In the genomic region with DNA sequence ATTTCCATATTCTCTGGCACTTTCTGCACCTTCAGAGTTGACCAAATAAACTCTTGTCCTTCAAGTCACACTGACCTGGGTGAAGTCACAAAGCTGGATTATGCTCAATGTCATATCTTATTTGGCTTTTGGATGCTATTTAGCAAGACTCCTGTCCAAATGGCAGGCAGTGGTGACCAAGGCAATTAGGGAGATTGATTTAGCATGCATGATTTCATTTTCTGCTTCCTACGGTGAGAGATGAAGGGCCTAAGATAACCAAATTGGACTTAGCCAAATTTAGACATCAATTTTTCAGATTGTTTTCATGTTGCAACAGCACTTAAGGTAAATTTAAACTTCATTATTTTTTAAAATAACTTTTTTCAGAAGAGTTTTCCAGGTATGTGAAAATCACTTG, we compare ENCODE assay signal across 19 mouse cellular contexts.
A peak's percentile ranks its signal among the peaks of the same experiment; 100 is the strongest.
DNase-seq lines count a peak whose midpoint lies in the region; ATAC-seq and TF ChIP-seq lines count a peak whose summit lies in the region.
"Had no signal": no experiment of that assay in that cellular context is flagged by ENCODE, and none has a peak within 500 bp of the region (broad histone marks: within the 10 kb centered on the region; RNA-seq: fewer than 3 reads in every experiment).

No protein-coding gene starts in this region.

- no peaks in the 10 kb centered on the region for H3K36me3 ChIP-seq in hindbrain, postnatal 0 days (ENCODE audit: insufficient read depth, low read length)
- H3K36me3 ChIP-seq in hindbrain, embryonic 10.5 days = no peaks in the 10 kb centered on the region
- H3K36me3 ChIP-seq: embryonic facial prominence, embryonic 12.5 days; forebrain, embryonic 15.5 days had no signal

- no peak overlapping the region for H3K4me3 ChIP-seq in hindbrain, postnatal 0 days (ENCODE audit: low read length)
- H3K4me3 ChIP-seq in hindbrain, embryonic 10.5 days = no peak overlapping the region
- H3K4me3 ChIP-seq: embryonic facial prominence, embryonic 12.5 days; forebrain, embryonic 13.5 days; forebrain, embryonic 15.5 days had no signal

- H3K27ac ChIP-seq in hindbrain, postnatal 0 days = no peak overlapping the region
- no peak overlapping the region for H3K27ac ChIP-seq in hindbrain, embryonic 10.5 days
- H3K27ac ChIP-seq: embryonic facial prominence, embryonic 12.5 days; forebrain, embryonic 13.5 days had no signal

- H3K4me1 ChIP-seq in hindbrain, postnatal 0 days (ENCODE audit: insufficient read depth, low read length) = no peaks in the 10 kb centered on the region; the same call in 1 of the 2 replicates
- H3K4me1 ChIP-seq in hindbrain, embryonic 10.5 days (replicated peaks) = peaks cover 16% of the 10 kb centered on the region; the same call in 1 of the 2 replicates
- H3K4me1 ChIP-seq: forebrain, embryonic 13.5 days had no signal

- no peak for TF ChIP-seq CTCF in hindbrain, postnatal 0 days (IDR thresholded peaks at IDR 0.05; ENCODE audit: low read depth)

- no peaks in the 10 kb centered on the region for H3K27me3 ChIP-seq in hindbrain, postnatal 0 days (ENCODE audit: insufficient read depth, low read length)
- peaks cover 11% of the 10 kb centered on the region; the same call in 1 of the 2 replicates for H3K27me3 ChIP-seq in hindbrain, embryonic 10.5 days (ENCODE audit: insufficient read depth, poor library complexity, severe bottlenecking)
- H3K27me3 ChIP-seq: forebrain, embryonic 15.5 days had no signal

- no peak for ATAC-seq in hindbrain, postnatal 0 days
- ATAC-seq: activated CD4-positive, CD25-positive, alpha-beta regulatory T cell, adult 4 months had no signal

- H3K9ac ChIP-seq in hindbrain, postnatal 0 days (replicated peaks; ENCODE audit: low read length) = no peak overlapping the region
- H3K9ac ChIP-seq: embryonic facial prominence, embryonic 12.5 days; forebrain, embryonic 13.5 days; forebrain, embryonic 15.5 days; forebrain, postnatal 0 days had no signal

- intact Hi-C loops in left cerebral cortex, postnatal 4 days (cut with DNase I) = loop anchor here (10.0 kb wide), 2 partner anchors 379 to 989 kb away; no protein-coding TSS in a partner anchor
- intact Hi-C loops in left cerebral cortex, postnatal 36 days (cut with DNase I) = loop anchor here (10.0 kb wide), 1 partner anchor 299 kb away; no protein-coding TSS in a partner anchor

- peak; percentile 13 to 41 for DNase-seq in cerebellum, postnatal 14 days
- DNase-seq in cerebellum, adult 11 months = no peak
- DNase-seq in hindbrain, postnatal 0 days (ENCODE audit: low spot score) = peak; percentile 44
- no peak for DNase-seq in hindbrain, embryonic 10.5 days (ENCODE audit: low spot score)
- DNase-seq in left cerebral cortex, postnatal 4 days = peak; percentile 16
- DNase-seq in left cerebral cortex, postnatal 36 days (ENCODE audit: low spot score in 2 of 2) = no peak
- peak; percentile 66 for DNase-seq in Muller cell, postnatal 12 days (ENCODE audit: inconsistent ontology term)
- no peak for DNase-seq in thymus, postnatal 25 days
- DNase-seq: adrenal gland, adult 8-10 months; adrenal gland, postnatal 14 days; adrenal gland, postnatal 36 days; cerebellum, adult 18-20 months; cerebellum, adult 8-10 months; cerebellum, adult 9-11 months; forebrain, postnatal 0 days had no signal

- WGBS in hindbrain, postnatal 0 days = 62% methylated on average over 1 of the region's 1 CpGs
- 82% methylated on average over 1 of the region's 1 CpGs for WGBS in hindbrain, embryonic 10.5 days

- no peak overlapping the region for H3K4me2 ChIP-seq in hindbrain, postnatal 0 days (ENCODE audit: low read depth, low read length)
- H3K4me2 ChIP-seq: forebrain, embryonic 13.5 days; forebrain, embryonic 15.5 days had no signal

- H3K9me3 ChIP-seq in hindbrain, postnatal 0 days (ENCODE audit: low read length) = no peaks in the 10 kb centered on the region
- no peaks in the 10 kb centered on the region for H3K9me3 ChIP-seq in hindbrain, embryonic 10.5 days
- H3K9me3 ChIP-seq: embryonic facial prominence, embryonic 12.5 days; forebrain, embryonic 13.5 days; forebrain, embryonic 15.5 days had no signal

Comparison
In these comparisons a context has a peak if more than half of its experiments do, and no peak if none do; other contexts are left out.
1. DNase-seq: peak in cerebellum, postnatal 14 days (2 of 2), hindbrain, postnatal 0 days (single experiment), left cerebral cortex, postnatal 4 days (single experiment) and Muller cell, postnatal 12 days (single experiment); none in cerebellum, adult 11 months (single experiment), hindbrain, embryonic 10.5 days (single experiment), left cerebral cortex, postnatal 36 days (0 of 2) and thymus, postnatal 25 days (single experiment).